Mouse (Mus musculus): ENCODE measurements around the gene Dcp1a.

Gene Dcp1a

GRCm38 (mm10) chr14:30559321-30559850 is 80.1 kb downstream of the Dcp1a start:
- in situ Hi-C loops (cut with MboI, MseI): no loop called here

- in situ Hi-C loops (cut with MboI, MseI): no loop called here
These were observed 81.6 kb downstream of the Dcp1a start for GRCm38 (mm10) chr14:30560803-30561389.

DNA sequence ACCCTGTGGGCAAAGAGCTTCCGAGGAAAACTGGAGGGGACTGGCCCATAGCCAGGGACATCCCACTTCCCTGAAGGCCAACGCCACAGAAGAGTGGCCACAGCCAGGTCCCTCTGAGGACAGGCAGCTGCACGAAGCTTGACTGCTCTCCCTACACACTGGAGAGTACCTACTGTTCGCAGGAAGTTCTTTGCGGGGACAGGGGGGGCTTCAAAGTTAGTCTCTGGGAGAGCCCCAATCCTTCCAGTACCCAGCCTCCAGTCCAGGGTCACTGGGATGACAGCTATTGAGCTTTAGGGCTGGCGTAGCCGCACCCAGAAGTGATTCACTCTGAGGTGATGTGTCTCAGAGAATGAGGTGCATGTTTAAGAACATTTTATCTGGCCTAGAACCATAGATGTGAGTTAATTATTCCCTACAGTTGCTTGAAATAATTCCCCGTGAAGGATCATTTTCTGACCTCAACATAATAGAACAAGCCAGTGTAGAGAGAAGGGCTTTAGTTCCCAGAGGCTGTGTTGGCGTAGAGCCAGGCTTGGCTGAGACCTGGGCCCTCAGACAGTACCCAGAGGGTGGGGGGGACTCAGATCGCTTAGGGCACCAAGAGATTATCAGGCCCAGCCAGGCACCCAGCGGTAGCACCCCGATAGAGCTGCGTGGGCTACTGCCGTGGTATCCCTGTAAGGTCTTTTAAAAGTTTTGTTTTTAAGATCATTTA is 82.3 kb downstream of the Dcp1a start:
- in situ Hi-C loops (cut with MboI, MseI): no loop called here

DNA sequence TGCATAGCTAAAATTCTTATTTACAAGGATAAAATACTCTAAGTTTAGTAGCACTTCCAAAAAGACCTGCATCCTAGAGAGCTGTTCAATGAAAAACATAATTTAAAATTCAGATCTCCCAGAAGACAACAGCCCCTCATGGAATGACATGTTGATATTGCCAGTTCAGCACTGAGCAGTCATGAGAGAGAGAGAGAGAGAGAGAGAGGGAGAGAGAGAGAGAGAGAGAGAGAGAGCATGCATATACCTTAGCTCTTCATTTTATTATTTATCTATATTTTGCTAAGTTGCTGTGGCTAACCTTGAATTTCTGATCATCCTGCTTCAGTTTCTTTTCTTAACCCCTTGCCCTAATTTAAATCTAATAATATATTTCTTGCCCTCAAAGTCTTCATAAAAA is 83.0 kb downstream of the Dcp1a start:
- in situ Hi-C loops (cut with MboI, MseI): no loop called here

DNA sequence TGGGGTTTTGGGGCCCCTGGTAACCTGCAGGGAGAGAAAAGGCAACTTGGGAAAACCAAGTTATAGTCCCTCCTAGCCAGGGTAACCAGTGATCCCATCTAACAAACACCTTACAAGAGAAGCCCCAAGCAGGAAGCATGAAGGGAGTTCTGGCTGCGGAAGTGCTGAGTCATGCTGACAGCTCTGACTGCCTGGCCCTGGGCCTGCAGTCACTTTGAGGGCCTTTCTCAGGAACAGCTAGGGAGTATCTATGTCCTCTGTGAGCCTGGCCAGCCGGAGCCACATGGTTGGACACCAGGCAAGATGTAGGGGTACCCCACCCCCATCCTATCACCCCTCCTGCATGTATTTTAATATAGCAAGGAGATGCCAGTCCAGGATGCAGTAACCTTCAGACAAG is 85.1 kb downstream of the Dcp1a start:
- in situ Hi-C loops (cut with MboI, MseI): no loop called here

DNA sequence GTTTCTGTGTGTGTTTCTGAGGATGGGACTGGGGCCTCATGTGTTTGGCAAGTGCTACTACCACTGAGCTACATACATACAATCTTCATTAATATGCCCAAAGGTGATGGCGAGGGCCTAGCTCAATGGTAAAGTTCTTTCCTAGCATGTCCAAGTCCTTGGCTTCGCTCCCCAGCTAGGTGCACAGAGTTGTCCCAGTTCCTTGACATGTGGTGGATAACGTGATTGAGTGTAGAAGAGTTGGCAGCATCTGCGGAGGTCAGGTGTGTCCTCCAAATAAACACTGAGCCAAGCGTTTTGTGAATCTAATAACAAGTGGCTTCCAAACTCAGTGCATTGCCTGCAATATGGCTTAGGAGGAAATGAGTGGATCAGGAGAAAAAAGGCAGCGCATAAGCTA is 87.0 kb downstream of the Dcp1a start:
- in situ Hi-C loops (cut with MboI, MseI): no loop called here

- in situ Hi-C loops (cut with MboI, MseI): no loop called here
These were observed 88.7 kb downstream of the Dcp1a start for GRCm38 (mm10) chr14:30568016-30568415.

DNA sequence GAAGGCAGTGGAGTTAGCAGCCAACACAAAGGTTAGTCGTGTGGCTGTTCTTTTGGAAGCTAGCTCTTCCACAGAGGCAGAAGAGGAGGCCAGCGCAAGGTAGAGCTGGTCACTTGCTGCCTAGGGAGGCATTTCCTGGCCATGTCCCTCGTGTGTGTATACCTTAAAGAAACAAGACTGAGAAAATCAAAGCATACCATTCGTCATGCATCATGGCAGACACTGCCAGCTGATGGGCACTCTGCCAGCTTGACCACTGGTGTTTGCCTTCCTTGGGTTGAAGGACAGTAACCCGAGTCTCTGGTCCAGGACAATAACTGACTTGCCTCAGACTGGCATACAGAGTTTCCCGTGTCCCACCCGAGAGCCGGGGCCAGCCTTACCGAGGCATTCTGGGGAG is 91.0 kb downstream of the Dcp1a start:
- in situ Hi-C loops (cut with MboI, MseI): no loop called here

- in situ Hi-C loops (cut with MboI, MseI): no loop called here
These were observed 92.9 kb downstream of the Dcp1a start for GRCm38 (mm10) chr14:30572253-30572652.

DNA sequence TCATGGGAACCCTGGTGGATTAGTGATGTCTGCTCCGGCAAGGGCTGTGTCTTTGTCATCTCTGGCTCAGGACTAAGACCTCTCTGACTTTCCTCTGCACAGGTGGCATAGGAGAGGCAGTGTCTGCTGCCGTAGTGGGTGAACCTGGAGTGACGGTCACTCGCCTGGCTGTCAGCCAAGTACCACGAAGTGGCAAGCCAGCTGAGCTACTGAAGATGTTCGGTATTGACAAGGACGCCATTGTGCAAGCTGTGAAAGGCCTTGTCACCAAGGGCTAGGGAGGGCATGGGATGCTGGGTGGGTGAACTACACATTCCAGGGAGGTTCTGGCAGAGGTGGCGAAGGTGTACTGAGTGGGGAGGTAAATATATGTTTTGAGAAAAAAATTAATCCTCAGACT is 93.9 kb downstream of the Dcp1a start:
- in situ Hi-C loops (cut with MboI, MseI): no loop called here

DNA sequence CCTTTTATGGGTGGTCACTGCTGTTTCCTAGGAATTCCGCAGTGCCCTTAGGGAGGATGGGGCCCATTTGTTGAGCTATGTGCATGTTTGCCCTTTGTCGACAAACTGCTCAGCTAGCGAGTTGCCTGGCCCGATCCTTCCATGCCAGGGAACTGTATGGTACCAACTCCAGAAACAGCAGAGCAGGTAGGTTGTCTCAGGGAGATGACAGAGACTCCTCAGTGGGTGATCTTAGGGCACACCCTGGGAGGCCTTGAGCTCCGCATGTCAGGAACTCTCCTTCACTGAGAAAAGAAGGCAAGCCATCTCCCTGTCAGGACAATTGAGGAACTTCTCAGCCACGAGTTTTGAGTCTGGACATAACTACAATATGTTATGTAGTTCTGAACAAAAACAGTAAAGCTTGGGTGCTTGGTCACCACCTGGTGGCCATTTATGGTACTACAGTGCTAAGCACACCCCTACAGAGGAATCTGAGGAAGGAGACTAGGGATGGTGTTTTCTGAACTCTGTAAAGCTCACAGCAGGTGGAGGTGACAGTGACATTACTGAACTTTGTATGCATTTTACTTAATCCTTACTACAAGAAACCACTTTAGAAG is 94.7 kb downstream of the Dcp1a start:
- in situ Hi-C loops (cut with MboI, MseI): no loop called here

DNA sequence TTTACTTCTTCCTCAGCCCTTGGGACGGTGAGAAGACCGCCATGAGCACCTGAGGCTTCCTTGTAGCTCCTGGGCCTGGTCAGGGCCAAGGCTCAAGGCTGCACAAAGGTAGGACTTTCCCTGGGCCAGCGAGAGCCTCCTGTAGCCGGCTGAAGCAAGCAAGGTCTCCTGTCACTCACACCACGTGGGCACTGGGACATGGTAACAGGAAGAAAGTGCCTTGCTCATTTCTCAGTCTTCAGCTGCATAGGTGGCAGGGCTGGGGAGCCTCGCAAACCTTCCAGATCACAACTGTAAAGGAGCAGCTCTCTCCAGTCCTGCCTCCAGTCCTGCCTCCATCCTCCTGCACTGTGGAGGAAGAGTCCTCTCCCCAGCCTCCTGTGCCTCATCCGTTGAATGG is 96.5 kb downstream of the Dcp1a start:
- in situ Hi-C loops (cut with MboI, MseI): no loop called here

GRCm38 (mm10) chr14:30576260-30576659 is 96.9 kb downstream of the Dcp1a start:
- in situ Hi-C loops (cut with MboI, MseI): no loop called here

All from T-helper 17 cell (primary cell).